Mouse (Mus musculus): ENCODE results near the gene A730049H05Rik.

Gene A730049H05Rik

DNA sequence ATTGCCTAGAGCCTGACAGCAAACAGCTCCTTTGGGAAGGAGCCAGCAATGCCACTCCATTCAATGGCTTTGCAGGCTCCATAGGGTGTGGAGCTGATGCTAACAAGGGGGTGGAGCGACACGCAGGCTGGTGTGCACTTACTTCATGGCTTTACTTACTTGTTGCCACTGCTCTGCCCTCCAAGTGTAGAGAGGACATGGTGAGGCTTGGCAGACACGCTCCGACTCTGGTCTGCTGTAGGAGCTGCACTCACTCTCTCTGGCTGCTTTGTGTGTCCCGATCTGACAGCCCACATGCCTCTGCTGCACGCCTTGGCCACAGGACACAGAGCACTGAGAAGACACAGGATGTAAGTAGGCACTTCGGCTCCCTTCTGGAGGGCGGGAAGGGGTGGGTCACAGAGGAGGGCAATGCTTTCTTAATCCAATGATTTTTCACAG is at the start of gene A730049H05Rik:
Gene A730049H05Rik (plus strand): TSS at position 168 of the 441 bp plus-strand sequence.
- DNase-seq (ENCODE audit: low read depth, low spot score) = peak; percentile 71

DNA sequence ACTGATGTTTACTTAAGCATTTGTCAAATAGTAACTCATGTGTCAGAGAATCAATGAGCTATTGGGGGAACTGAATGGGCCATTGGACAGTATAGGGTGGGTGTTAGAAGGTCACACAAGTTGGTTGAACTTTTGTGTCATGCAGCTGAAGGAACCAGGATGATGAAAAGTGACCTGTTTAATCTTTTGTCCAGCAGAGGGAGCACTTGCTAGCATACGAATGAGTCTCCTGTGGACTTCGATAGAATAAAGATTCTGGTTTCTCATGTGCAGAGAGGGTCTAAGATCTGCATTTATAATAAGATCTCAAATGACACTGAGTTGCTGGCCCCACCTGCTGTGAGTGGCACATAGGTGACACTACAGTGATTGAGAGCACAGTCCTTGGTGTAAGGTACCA is 39.9 kb upstream of the A730049H05Rik start:
- DNase-seq (ENCODE audit: low read depth, low spot score) = peak; percentile 74

DNA sequence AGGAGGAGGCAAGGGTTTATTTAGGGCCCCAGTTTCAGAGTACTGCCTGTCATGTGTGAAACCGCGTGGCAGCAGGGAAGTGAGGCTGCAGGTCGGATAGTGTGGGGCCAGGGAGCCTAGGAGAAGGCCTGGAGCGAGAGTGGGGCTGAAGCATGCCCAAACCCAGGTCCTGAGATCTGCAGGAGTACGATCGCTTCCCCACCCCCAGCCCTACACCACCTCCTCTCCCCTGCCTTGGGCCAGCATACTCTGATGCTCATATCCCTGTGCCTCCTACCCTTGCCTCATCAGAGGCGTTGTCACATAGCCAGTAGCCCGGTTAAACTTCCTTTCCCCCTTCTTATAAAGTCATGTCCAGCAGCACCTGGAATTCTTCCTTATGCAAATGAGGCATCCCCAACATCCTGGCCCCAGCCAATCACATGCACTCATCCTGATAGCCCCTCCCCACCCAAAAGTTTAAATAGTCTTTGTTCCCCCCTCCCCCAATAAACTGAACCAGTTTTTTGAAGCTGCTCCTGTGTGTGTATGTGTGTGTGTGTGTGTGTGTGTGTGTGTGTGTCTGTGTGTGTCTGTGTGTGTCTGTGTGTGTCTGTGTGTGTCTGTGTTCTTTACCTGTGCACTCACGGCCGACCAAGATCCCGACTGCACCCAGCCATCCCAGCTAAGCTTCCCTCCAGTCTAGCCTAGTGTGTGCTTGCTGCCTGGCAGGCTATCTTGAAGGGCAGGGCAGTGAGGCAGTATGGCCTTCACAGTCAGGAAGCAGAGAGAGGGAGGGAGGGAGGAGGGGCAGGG is 36.9 kb upstream of the A730049H05Rik start:
- peak; percentile 72 for DNase-seq (ENCODE audit: low read depth, low spot score)

DNA sequence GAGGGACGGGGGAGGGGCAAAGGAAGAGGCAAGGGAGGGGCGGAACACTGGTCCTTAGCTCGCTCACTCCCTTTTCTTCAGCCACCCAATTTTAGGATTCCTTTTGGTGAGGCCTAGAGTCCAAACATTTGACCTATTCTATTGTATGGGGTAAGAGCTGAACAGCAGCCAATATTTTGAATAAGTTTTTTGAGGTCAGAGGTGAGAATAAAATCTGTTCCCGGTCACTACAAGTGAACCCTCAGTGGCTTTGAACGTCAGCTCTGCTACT is 36.4 kb upstream of the A730049H05Rik start:
- no peak for DNase-seq (ENCODE audit: low read depth, low spot score)

DNA sequence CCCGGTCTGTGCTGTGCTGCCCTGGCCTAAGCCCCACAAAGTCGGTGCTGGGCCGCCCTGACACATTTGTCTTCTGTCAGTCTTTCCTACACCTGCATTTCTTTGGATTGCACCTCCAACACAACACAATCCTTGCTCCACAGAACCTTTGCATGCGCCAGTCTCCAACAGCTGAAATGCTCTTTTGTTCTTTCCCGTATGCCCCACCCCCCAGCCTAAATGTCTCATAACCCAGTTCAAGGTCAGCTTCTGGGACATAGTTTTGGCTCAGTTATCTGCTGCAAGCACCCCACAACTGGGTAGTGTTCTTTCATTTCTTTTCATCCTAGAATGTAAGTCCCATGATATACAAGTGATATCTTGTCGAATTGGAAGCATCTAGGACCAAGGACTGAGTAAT is 34.8 kb upstream of the A730049H05Rik start:
- DNase-seq (ENCODE audit: low read depth, low spot score) = no peak

DNA sequence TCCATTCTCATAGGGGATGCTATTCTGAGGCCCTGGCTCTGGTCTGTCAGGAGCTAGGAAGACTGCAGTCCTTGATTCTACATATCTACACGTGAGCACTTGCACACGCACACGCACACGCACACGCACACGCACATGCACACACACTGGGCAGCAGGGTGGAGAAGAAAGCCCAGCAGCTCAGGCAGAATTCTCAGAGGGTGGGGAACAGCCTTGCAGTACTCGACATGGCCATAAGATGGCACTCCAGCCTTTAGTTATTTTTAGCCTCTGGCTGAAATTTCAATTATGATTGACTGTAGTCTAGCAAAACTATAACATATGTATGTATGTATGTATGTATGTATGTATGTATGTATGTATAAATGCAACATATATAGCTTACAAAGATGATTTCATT is 31.5 kb upstream of the A730049H05Rik start:
- DNase-seq (ENCODE audit: low read depth, low spot score) = peak; percentile 49

DNA sequence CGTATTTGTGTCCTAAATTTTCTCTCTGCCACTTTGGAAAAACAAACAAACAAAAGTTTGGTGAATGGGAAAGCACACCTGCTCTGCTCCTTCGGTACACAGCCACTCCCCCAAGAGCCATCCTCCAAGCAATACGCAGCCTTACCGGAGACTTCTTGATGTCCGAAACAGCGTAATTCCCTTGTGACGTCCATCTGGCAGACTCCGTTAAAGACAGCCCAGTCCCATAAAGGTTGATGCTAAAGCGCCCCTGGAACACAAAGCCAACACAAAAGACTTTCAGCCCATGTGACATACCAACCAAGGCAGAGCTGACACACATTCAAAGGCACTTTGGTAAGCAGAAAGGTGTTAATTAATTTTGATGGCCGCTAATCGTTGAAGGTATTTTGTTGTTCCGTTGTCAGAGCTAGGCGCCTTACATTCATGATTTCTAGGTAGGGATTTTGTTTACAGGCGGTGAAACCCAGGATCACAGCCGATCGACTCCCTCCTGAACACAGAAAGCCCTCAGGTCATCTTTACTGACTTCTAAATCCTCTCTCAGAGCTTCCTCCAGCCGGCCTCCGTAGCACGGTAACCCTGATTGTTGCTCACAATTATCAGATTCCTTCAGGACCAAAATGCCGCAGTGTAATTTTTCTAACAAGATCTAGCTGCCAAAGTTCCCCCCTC is 29.4 kb upstream of the A730049H05Rik start:
- peak; percentile 61 for DNase-seq (ENCODE audit: low read depth, low spot score)

DNA sequence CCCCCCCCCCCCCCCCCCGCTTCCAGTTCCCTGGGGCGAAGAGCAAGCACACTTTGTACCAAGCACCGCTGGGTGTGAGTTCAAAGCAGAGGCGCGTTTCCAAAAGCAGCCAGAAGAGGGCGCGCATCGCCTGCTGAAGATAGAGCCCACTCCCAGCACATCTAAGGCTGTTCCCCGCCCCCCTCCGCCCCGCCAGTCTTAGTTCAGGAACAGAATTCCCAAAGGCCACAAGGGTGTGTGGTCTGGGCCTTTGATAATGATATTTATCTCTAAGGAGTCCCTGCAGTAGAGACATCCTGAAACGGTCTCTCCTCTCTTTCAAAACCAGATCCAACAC is 28.9 kb upstream of the A730049H05Rik start:
- DNase-seq (ENCODE audit: low read depth, low spot score) = peak; percentile 95

DNA sequence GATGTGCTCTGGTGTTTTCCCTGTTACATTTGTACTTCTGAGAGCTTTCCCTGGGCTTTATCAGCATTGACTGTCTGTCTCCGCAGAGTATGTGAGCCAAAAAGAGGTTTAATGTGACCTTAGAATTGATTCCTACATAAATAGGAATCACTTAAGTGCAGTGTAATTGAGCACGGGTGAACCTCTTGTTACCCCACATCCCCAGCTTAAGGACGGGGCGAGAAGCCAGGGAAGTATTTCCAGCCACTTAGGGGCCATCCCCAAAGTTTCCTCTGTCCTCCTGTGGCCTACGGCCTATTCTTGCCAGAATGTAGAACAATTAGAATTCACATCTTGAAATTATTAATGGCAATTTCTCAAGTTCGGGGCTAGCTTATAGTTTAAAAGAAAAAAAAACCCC is 22.5 kb upstream of the A730049H05Rik start:
- no peak for DNase-seq (ENCODE audit: low read depth, low spot score)

DNA sequence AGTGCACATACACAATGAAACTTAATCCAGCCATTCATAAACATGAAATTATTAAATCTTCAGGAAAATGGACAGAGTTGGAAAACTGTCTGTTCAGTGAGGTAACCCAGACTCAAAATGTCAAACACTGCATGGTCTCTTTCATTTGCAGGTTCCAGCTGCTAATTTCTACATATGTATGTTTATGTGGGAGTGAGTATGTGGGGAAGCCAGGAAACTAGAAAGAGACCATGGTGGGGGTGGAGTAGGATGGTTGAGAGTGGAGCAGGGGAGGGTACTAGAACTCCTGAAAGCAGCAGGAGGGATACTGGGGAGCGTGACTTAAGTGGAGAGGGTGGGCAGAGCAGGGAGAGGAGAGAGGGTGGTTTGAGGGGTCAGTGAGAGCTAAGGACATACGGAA is 14.8 kb upstream of the A730049H05Rik start:
- no peak for DNase-seq (ENCODE audit: low read depth, low spot score)

DNA sequence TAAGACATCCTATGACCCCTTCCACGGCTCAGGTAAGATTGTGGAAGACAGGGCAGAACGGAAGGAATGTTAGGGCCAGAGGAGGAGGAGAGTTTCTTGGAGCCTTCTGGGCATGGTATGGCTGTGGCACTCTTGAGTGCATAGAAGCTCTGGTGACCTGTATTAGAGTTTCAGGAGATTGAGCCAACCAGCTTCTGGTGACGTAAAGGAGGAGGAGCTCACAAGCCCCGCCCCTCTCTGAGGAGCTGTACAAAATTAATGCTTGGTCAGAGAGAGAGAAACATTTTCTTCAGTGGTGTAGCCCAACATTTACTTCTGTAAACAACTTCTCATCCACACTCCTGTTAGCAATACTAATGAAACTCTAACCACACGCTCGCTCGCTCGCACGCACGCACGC is 13.9 kb upstream of the A730049H05Rik start:
- no peak for DNase-seq (ENCODE audit: low read depth, low spot score)

DNA sequence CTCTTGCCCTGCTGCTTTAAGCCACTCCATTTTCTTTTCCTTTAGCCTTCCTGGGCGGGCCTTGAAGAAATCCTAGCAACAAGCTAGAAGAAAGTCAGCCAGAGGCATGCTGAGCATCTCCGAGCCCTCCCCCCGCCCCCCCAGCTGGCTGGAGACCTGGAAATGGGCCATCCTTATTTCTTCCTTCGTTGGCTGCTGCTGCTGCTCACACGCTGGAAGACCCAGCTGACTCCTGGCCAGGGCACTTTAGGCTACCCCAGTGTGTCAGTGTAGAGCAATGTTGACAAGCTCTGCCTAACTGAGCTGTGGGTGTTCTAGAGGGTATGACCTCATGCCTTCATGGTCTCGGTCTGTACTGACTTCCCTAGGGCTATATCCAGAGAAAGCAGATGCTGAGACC is 13.1 kb upstream of the A730049H05Rik start:
- DNase-seq (ENCODE audit: low read depth, low spot score) = no peak

DNA sequence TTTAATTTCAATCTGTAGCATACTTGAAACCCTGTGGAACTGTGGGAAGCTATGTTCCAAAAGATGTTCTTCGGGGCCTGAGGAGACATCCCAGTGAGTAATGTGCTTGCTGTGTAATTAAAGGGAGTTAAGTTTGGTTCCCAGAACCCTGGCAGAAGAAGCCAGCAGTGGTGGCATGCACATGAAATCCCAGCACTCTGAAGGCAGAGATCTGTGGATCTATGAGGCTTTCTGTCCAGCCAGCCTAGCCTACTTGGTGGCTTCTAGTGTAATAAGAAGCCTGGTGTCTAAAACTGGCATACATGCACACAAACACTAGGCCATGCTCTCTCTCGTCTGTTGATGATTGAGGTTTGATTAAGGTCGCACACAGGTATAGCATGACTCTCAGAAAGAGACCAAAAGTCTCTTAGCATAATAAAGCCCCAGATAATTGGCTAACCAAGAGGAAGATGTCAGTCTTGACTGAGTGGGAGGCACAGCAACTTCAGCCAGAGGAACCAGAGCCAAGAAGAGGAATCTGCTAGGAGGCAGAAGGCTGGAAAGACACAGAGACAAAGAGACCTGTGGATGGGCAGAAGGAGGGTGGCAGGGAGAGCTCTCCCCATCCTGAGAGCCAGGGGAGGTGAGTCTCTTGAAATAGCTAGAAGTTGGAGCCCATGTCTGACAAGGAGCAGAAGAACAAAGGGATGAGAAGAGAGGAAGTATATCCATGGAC is 11.9 kb upstream of the A730049H05Rik start:
- no peak for DNase-seq (ENCODE audit: low read depth, low spot score)

DNA sequence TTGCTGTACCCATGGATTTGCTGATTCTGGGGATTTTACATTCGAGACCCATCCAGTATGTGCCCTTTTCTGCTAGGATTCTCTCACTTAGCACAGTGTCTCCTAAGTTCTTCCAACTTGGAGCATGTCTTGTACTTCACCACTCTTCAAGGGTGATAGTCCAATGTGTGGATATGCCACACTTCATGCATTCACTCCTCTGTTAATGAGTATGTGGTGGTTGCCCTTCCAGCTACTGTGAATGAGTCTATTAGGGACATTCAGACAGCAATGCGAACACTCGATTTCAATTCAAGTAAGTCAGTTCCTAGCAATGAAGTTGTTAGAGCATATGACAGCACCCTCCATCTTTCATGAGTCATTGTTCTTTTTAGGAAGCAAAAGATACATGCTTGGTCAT is 6.5 kb upstream of the A730049H05Rik start:
- DNase-seq (ENCODE audit: low read depth, low spot score) = no peak

DNA sequence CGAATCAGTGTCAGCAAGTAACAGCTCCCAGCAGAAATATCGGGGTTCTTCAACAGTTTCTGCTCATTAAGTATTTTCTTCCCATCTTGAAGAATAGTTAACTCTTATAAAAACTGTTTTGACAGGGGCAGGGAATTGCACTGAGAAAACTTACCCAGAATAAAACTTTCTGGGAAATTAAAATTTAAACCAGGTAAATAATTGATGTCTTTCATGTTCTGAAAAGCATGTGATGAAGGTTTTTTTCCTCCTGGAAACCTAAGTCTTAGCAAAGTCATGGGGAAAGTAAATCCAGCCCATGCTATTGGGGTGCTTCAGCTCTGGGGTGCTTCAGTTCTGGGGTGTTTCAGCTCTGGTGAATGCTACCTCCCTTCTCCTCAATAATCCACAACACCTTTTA is 5.7 kb upstream of the A730049H05Rik start:
- DNase-seq (ENCODE audit: low read depth, low spot score) = no peak

DNA sequence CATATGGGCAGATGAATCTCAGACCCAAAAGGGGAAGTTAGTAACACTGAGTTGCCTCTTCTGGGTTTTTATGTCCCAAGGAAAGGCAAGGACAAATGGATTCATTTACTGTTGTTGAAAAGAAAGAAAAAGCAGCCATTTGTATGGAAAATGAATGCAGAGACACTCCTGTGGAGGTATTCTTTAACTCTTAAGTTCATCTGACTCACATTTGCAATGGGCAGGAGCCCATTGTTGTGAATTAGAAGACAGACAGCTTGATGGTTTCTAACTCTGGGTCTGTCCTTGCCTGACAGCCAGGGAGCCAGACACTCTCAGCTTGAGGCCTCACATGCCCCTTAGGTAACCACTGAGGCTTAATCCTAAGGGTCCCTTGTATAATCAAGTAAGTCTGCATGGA is 4.7 kb upstream of the A730049H05Rik start:
- DNase-seq (ENCODE audit: low read depth, low spot score) = peak; percentile 64

DNA sequence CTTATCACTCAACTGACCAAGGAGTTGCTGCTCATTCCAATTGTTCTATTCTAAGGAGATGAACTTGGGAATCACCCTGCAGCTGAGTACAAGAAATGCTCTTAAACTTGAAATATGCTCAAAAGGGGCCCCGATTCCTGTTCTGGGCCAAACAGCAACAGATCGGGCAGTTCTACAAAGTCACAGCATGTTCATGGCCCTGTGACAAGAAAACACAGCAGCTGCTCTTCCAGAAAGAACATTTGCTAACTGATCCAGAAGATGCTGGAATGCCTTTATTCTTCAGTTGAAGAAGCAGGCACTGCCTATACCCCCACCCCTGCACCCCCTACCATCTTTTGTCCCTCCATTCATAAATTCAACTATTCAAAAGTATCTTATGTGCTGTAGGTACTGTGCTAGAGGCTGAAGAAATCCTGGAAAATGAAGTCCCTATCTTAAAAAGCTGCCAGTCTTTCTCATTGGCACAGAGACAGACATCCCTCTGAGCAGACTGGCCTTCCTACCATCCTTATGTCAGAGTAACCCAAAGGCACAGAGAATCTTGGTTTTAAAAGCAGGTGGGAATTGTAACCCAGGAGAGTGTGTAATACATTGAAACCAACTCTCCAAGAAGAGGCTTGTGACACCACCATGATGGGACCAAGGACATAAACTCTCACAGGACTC is 3.4 kb upstream of the A730049H05Rik start:
- DNase-seq (ENCODE audit: low read depth, low spot score) = no peak

DNA sequence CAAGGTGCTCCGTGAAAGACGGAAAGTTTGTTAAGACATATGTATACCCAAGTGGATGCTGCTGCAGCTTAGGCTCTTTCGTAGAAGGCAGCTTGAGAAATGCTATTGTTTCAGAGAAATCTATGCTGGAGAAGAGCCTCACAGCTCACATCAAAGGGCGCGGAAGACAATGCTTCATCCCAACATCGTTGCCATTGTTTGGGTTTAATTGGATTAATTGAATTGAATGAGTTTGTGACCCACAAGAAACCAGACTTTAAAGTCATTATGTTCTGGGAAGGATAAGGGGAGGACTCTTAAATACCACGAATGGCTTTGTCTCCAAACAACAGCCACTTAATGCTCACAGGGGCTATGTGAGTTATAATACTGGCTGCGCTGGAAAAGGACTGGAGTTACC is 1.4 kb downstream of the A730049H05Rik start:
- no peak for DNase-seq (ENCODE audit: low read depth, low spot score)

DNA sequence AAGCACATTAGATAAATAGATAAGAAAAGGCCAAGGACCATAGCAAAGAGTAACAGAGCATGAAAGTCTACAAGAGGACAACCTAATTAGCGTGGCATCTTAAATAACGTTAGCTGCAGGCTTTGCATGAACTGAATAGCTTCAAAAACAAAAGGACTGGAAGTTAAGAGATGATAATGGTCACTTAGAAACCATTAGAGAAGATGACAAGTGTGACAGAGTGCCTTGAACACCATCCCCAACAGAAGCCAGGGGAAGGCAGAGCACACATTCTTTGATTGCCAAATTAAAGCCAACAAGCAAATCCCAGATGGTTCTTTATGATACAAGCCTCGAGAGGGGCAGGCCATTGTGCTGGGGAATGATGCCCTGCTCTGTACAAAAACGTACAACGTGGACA is 5.3 kb downstream of the A730049H05Rik start:
- no peak for DNase-seq (ENCODE audit: low read depth, low spot score)

DNA sequence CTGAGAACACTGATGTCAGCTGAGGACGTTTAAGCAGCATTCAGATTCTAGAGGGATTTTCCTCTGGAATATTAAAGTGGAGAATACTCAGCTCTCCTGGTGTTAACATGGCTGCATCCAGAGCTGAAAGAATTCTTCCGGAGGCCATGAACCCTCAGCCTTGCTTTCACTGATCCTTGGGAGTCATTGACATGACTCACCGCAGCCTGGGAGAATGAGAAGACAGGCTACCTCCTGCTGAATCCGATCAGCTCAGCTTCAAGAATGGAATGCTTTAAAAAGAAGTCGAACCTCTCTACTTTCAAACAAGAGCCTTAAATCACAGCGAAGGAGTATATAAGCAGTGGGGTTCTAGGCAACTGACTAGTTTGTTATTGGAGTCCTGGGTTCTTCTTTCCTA is 5.7 kb downstream of the A730049H05Rik start:
- no peak for DNase-seq (ENCODE audit: low read depth, low spot score)

DNA sequence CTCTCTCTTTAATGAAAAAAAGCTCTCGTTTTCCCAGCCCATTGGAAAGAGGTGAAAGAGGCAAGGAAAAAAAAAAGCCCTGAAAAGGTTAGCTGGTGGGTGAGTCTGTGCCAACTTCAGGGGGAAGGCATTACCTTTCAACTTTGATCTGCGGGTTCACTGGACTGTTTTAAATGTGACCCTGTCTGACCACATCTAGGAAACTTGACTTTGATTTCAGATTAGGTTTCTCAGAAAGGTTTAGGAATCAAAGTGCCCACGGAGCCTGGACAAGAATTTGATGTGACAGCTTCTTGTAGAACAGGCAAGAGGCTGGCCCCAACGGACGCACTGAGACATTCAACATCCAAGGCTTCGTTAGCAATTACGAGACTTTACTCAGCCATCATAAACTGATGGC is 7.7 kb downstream of the A730049H05Rik start:
- DNase-seq (ENCODE audit: low read depth, low spot score) = no peak

DNA sequence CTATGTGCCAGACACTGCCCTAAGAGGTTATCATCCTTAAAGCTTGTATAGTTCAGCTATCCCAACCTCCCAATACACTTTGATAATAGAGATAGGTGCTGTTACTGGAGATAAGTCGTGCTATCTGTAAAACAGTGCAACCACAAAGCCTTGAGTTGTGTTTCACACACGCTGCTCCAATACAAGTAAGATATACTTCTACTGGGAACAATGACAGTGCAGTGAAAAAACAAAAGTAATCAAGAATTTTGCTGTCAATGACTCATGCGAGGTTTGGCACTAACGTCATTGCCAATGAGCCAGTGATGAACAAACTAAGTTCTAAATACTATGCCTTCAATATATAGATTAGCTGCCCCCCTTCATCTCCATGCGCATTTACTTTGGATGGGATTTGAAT is 10.3 kb downstream of the A730049H05Rik start:
- DNase-seq (ENCODE audit: low read depth, low spot score) = no peak
